Mouse (Mus musculus) cortical plate, adult 2 months (tissue): ENCODE data around the gene Myo6.

Source experiments
- CTCF ChIP-seq: fragments of 200-500 bp; IDR thresholded peaks from 2 replicates; pipeline ENCODE4 v1.5.1; 2011; ENCODE audit warnings: mild to moderate bottlenecking, control low read depth, low read length; ENCODE audit not compliant: insufficient read depth; ENCODE audit errors: extremely low read depth
- POLR2A ChIP-seq: fragments of 200-500 bp; IDR thresholded peaks from 2 replicates; pipeline ENCODE4 v1.6.1; 2011; ENCODE audit warnings: mild to moderate bottlenecking, low read length, control low read depth; ENCODE audit not compliant: insufficient read depth; ENCODE audit errors: extremely low read depth

DNA sequence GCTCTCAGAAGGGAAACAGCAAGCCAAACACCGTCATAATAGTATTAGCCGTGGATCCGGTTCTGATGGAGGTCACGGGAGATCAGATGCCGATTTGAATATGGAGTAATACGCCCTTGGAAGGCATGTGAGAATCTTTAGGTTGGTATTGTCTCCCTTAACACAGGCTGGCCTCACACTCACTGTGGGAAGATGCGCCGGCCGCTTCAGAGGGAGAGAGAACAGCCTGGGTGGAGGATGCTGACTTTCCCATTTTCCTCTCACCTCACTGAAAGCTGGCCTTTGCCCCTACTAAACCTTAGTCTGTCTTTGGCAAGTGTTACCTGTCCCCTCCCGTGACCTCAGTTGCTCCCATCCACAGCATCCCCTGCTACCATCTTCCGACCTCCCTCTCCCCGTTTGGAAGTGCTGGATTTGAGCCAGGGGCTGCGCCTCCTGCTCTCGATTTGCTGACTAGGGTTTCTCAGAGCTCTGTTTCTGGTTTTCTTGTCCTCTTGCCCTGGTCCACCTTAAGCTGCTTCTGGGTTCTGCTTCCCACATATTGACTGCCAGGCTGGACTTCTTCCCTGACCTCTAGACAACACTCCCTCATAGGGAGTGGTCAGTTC lies 169.3 kb downstream of the Myo6 start:
- TF ChIP-seq CTCF (no peak), POLR2A (no peak)
